In genomic region chr1:24137133-24137532, GRCm38 (mm10) we compare ENCODE assay signal across 8 mouse cellular contexts. TPM values are rescaled to one million over a fixed set of nuclear protein-coding genes. Genes with fewer than 3 reads are reported as not detected.
DNase-seq lines count a peak whose midpoint lies in the region; ATAC-seq and TF ChIP-seq lines count a peak whose summit lies in the region.

No protein-coding gene starts in this region.

- no peaks in the 10 kb centered on the region for H3K9me3 ChIP-seq in midbrain, embryonic 11.5 days (ENCODE audit: control insufficient read depth, low read length)
- no peaks in the 10 kb centered on the region for H3K9me3 ChIP-seq in midbrain, embryonic 16.5 days (replicated peaks; ENCODE audit: control insufficient read depth, low read length, poor library complexity, severe bottlenecking)
- H3K9me3 ChIP-seq in forebrain, postnatal 0 days (ENCODE audit: low read length), result no peaks in the 10 kb centered on the region
- no peaks in the 10 kb centered on the region for H3K9me3 ChIP-seq in limb, embryonic 10.5 days (replicated peaks)

- H3K9ac ChIP-seq in midbrain, embryonic 11.5 days (ENCODE audit: low read length), result no peak overlapping the region
- H3K9ac ChIP-seq in midbrain, embryonic 16.5 days (ENCODE audit: low read depth, low read length), result no peak overlapping the region
- no peak overlapping the region for H3K9ac ChIP-seq in forebrain, postnatal 0 days

- peak; percentile 91 for DNase-seq in midbrain, embryonic 11.5 days (ENCODE audit: low spot score, missing footprints)
- peak; percentile 9 for DNase-seq in c-Kit-positive CD71-positive TER-119-negative erythroid progenitor cells, embryonic 14.5 days (ENCODE audit: low read depth)
- peak; percentile 57 for DNase-seq in forebrain, postnatal 0 days
- DNase-seq in kidney, adult 9 months, result peak; percentile 62
- peak; percentile 83 for DNase-seq in limb, embryonic 10.5 days (ENCODE audit: low spot score)
- peak; percentile 46 for DNase-seq in retina, adult 2 months (ENCODE audit: low read depth, low spot score)
- peak; percentile 47 for DNase-seq in urinary bladder, postnatal 14 days (ENCODE audit: low spot score)

- H3K36me3 ChIP-seq in midbrain, embryonic 11.5 days (ENCODE audit: control insufficient read depth, insufficient read depth, low read length), result no peaks in the 10 kb centered on the region
- H3K36me3 ChIP-seq in midbrain, embryonic 16.5 days (ENCODE audit: control insufficient read depth, insufficient read depth, low read length), result no peaks in the 10 kb centered on the region
- no peaks in the 10 kb centered on the region for H3K36me3 ChIP-seq in forebrain, postnatal 0 days (ENCODE audit: insufficient read depth)
- no peaks in the 10 kb centered on the region for H3K36me3 ChIP-seq in limb, embryonic 10.5 days

- WGBS in midbrain, embryonic 11.5 days, result 12% methylated on average over 3 of the region's 3 CpGs
- 9% methylated on average over 3 of the region's 3 CpGs for WGBS in midbrain, embryonic 16.5 days
- WGBS in forebrain, postnatal 0 days, result 6% methylated on average over 3 of the region's 3 CpGs
- WGBS in limb, embryonic 10.5 days, result 7% methylated on average over 3 of the region's 3 CpGs

- no peaks in the 10 kb centered on the region for H3K4me1 ChIP-seq in midbrain, embryonic 11.5 days (ENCODE audit: control insufficient read depth, insufficient read depth, low read length)
- 0 out of 2 replicates have a peak, but pooled peaks cover 6% of the 10 kb centered on the region for H3K4me1 ChIP-seq in midbrain, embryonic 16.5 days (ENCODE audit: control insufficient read depth, insufficient read depth, low read length)
- no peaks in the 10 kb centered on the region for H3K4me1 ChIP-seq in forebrain, postnatal 0 days (ENCODE audit: insufficient read depth)
- no peaks in the 10 kb centered on the region for H3K4me1 ChIP-seq in limb, embryonic 10.5 days

- TF ChIP-seq CTCF in forebrain, postnatal 0 days (IDR thresholded peaks at IDR 0.05; ENCODE audit: low read depth), result peak; percentile 87

- no peak; the same call in 1 of the 2 replicates for ATAC-seq in midbrain, embryonic 11.5 days (ENCODE audit: low FRiP score)
- ATAC-seq in midbrain, embryonic 16.5 days, result no peak
- ATAC-seq in forebrain, postnatal 0 days, result no peak

- H3K27me3 ChIP-seq in midbrain, embryonic 11.5 days (ENCODE audit: control insufficient read depth, insufficient read depth, low read length), result no peaks in the 10 kb centered on the region
- no peaks in the 10 kb centered on the region for H3K27me3 ChIP-seq in midbrain, embryonic 16.5 days (ENCODE audit: control insufficient read depth, insufficient read depth, low read depth, low read length)
- no peaks in the 10 kb centered on the region for H3K27me3 ChIP-seq in forebrain, postnatal 0 days (ENCODE audit: insufficient read depth, low read length)
- no peaks in the 10 kb centered on the region for H3K27me3 ChIP-seq in limb, embryonic 10.5 days (ENCODE audit: low read depth, poor library complexity, severe bottlenecking)

- no peak overlapping the region for H3K4me2 ChIP-seq in midbrain, embryonic 11.5 days
- H3K4me2 ChIP-seq in midbrain, embryonic 16.5 days (ENCODE audit: low read length), result no peak overlapping the region
- no peak overlapping the region for H3K4me2 ChIP-seq in forebrain, postnatal 0 days (ENCODE audit: low read depth)

- no peak overlapping the region for H3K27ac ChIP-seq in midbrain, embryonic 11.5 days (ENCODE audit: low read depth, low read length)
- H3K27ac ChIP-seq in midbrain, embryonic 16.5 days (ENCODE audit: low read length), result no peak overlapping the region
- no peak overlapping the region for H3K27ac ChIP-seq in forebrain, postnatal 0 days (ENCODE audit: low read depth, low read length)
- H3K27ac ChIP-seq in limb, embryonic 10.5 days, result no peak overlapping the region

- H3K4me3 ChIP-seq in midbrain, embryonic 11.5 days (ENCODE audit: low read depth, low read length), result no peak overlapping the region
- H3K4me3 ChIP-seq in midbrain, embryonic 16.5 days (ENCODE audit: low read depth, low read length), result no peak overlapping the region
- no peak overlapping the region for H3K4me3 ChIP-seq in forebrain, postnatal 0 days (ENCODE audit: low read depth, low read length)
- H3K4me3 ChIP-seq in limb, embryonic 10.5 days, result no peak overlapping the region

RNA-seq across cellular contexts. Expression of gene Fam135a, which starts 37.0 kb away (rescaled TPM):
- polyA plus RNA-seq in midbrain, embryonic 11.5 days (2014; fragmentation: Nextera tagmentation; extraction: Ambion mirVana), result 32.8 and 39.2 TPM in 2 replicates
- 27.8 and 30.0 TPM in 2 replicates for polyA plus RNA-seq in midbrain, embryonic 16.5 days (2015; fragmentation: Nextera tagmentation; extraction: Ambion mirVana)
- 32.1 and 45.4 TPM in 2 replicates for total RNA-seq in forebrain, postnatal 0 days (2014; rRNA removed)
- polyA plus RNA-seq in forebrain, postnatal 0 days (2015; fragmentation: Nextera tagmentation; extraction: Ambion mirVana), result 13.4 and 19.3 TPM in 2 replicates
- 32.1 and 39.2 TPM in 2 replicates for polyA plus RNA-seq in limb, embryonic 10.5 days (2016; fragmentation: Nextera tagmentation; extraction: Ambion mirVana)

RNA-seq across cellular contexts. Expression of gene Col9a1, which starts 40.3 kb away (rescaled TPM):
- polyA plus RNA-seq in midbrain, embryonic 11.5 days (2014; fragmentation: Nextera tagmentation; extraction: Ambion mirVana), result 8.6 and 9.0 TPM in 2 replicates
- polyA plus RNA-seq in midbrain, embryonic 16.5 days (2015; fragmentation: Nextera tagmentation; extraction: Ambion mirVana), result 1.7 and 1.8 TPM in 2 replicates
- total RNA-seq in forebrain, postnatal 0 days (2014; rRNA removed), result 3.0 and 4.2 TPM in 2 replicates
- 1.8 and 2.0 TPM in 2 replicates for polyA plus RNA-seq in forebrain, postnatal 0 days (2015; fragmentation: Nextera tagmentation; extraction: Ambion mirVana)
- 41.3 and 81.1 TPM in 2 replicates for polyA plus RNA-seq in limb, embryonic 10.5 days (2016; fragmentation: Nextera tagmentation; extraction: Ambion mirVana)

Comparison
In these comparisons a context has a peak if more than half of its experiments do, and no peak if none do; other contexts are left out.
1. DNase-seq: peak in every context shown above with its lines; median percentile 91 in midbrain, embryonic 11.5 days; 83 in limb, embryonic 10.5 days; 62 in kidney, adult 9 months; 57 in forebrain, postnatal 0 days; 47 in urinary bladder, postnatal 14 days; 46 in retina, adult 2 months; 9 in c-Kit-positive CD71-positive TER-119-negative erythroid progenitor cells, embryonic 14.5 days.